Mouse (Mus musculus): ENCODE data around the gene Gpr135.

DNA sequence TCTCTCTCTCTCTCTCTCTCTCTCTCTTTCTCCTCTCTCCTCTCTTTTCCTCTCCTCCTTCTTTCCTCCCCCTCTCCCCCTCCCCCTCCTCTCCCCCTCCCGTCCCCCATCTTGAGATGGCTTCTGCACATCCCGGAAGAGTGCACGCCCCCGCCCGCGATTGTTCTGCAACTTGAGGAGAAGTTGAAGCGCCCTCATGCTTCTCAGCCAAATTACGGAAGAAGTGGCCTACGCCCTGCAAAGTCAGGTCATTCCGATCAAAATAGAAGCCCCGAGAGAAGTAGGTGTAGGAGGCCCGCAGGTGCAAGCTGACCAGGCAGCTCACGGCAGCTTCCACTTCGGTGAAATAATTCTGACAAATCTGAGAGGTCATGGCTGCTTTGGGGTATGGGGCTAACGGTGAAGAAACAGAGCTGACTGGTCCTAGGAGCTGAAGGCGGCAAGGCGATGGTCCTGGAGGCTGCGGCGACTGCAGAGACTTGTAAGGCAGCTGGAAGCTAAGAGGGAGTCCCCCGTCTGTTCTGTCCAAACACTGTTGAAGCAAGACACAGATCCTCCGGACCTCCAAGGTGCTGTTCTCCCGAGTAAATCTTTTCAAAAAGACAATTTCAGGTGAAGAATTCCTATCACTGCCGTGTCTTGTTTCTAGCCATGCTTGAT lies 44.9 kb upstream of the Gpr135 start:
- no peak for TF ChIP-seq POLR2A (IDR thresholded peaks at IDR 0.05; ENCODE audit: extremely low read depth, insufficient read depth, low read length)
- no peak for TF ChIP-seq CTCF (IDR thresholded peaks at IDR 0.05; ENCODE audit: low read depth, low read length)
